Mouse (Mus musculus): Measurements from ENCODE around the gene Sirt2.

Gene Sirt2

GRCm38 (mm10) chr7:28799994-28800393 lies 33.5 kb downstream of the Sirt2 start:
- no peak for DNase-seq

DNA sequence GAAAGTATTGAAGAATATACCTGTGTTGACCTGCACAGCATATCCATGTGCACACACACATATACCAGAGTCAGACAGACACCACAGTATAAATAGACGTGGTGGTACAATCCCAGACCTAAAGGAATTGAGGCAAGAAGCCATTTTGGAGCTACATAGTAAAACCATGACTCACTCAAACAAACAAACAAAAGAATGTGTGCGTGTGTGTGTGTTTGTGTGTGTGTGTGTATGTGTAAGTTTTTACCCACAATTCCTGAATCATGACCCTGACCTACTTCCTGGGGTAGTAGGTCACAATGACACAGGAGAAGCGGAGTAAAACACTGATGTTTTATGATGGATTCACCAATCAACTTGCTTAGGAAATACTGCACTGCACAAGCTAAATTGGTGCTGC lies 34.9 kb downstream of the Sirt2 start:
- DNase-seq = no peak

DNA sequence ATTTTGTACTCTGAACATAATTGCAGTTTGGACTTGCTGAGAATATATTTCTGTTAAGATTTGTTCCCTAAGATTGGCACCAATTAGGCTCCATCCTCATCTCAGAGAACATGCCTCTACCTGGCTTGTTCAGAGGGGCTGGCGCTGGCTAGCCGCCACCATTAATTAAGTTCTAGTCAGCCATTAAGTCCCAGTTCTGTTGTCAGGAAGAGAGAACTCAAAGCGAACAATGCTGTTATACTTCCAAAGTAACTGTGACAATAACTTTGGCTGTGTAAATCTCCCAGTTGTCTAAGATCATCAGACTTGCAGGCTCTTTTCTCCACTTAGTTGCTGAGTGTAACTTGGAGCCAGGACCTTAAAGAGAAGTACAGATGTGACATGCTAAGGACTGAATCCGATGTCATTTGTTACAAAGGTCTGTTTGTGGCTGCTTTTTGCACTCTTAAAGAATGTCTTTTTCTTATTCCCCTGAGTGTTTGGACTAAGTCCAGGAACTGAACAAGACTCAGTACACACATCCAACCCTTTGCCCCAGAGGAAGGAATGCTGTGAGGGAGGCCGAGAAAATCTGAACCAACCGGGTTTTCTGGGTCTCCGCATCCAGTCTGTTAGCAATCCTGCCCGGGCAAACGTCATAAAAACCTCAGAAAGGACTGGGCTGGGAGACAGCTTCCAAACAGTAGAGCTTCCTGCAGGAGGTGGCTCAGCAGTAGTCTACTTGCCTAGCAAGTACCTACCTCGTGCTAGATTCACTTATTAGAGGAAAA lies 35.6 kb downstream of the Sirt2 start:
- DNase-seq = no peak

DNA sequence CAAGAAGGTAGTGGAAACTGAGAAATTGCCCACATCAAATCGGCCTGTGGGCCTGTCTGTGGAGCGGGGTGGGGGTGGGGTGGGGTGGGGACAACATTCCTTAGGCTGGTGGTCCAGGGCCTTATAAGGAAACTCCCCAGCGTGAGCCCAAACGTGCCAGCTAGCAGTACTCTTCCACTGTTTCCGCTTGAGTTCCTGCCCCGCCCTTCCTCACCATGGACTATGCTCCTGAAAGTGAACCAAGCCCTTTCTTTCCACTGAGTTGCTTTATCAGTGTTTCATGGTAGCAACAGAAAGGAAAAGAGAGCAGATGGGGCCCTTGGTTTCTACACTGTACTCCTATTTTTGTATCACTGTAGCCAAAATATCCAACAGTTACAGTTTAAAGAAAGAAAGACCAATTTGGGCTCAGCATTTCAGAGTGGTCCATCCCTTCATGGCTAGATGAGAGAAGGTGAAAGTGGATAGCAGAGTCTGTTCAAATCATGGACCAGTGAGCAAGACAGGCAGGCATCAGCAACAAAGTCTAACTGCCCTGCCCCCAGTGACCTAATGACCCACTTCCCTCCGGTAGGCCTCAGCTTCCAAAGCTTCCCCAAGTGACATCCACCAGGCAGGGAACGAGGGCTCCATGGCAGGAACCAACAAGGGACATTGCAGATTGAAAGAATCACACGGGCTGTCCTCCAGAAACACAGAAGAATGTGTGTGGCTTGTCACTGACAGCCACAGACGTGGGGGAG lies 36.5 kb downstream of the Sirt2 start:
- DNase-seq = no peak

GRCm38 (mm10) chr7:28803756-28804155 lies 37.2 kb downstream of the Sirt2 start:
- DNase-seq = no peak

GRCm38 (mm10) chr7:28806869-28807268 lies 40.3 kb downstream of the Sirt2 start:
- DNase-seq = no peak

GRCm38 (mm10) chr7:28807641-28808220 lies 41.2 kb downstream of the Sirt2 start:
- peak in 1 of 2 experiments; percentile 30 for DNase-seq

DNA sequence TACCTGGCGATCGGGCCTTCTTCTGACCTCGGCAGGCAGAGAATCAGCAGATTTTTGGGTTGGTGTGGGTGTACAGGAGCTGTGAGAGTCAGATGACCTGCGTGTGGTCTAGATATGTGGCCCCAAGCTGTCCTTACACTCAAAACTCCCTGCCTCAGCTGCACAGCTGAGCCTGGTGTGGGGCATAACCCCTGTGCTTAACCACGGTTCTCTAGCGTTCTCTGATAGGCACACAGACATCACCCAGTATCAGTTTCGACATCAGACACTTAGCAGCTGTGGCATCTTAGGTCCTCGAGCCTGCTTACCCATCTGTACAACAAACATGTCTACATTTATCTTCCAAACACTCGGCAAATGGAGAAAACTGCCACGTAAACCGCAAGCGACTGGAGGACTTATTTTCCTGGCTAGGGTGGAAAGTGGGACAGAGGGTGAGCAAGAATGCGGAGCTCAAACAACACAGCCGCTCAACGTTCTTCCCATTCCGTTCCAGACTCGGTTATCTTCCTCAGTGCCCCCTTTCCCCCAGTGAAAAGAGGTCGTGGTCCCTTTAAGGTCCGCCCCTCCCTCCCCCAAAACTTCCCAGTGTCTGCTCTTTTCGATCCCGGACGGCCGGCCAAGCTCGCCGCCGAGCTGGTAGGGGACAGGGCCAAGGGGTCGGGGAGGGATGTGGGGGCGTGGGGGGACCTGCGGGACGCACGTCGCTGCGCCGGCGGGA lies 41.8 kb downstream of the Sirt2 start, which contains the start of gene Hnrnpl:
Gene Hnrnpl, plus strand, starts transcription at position 321 of the 721 bp plus-strand sequence.
- peak in 1 of 2 experiments; percentile 27 for DNase-seq

- DNase-seq = peak; percentile 94 to 97
Observed at GRCm38 (mm10) chr7:28808957-28809393, 42.4 kb downstream of the Sirt2 start.

GRCm38 (mm10) chr7:28809401-28810089 lies 43.0 kb downstream of the Sirt2 start:
- DNase-seq = peak in 1 of 2 experiments; percentile 58

GRCm38 (mm10) chr7:28810107-28811066 lies 43.9 kb downstream of the Sirt2 start:
- peak; percentile 97 to 98 for DNase-seq

GRCm38 (mm10) chr7:28811228-28811627 lies 44.7 kb downstream of the Sirt2 start:
- DNase-seq = peak; percentile 87 to 94

GRCm38 (mm10) chr7:28811640-28812275 lies 45.2 kb downstream of the Sirt2 start:
- no peak for DNase-seq

DNA sequence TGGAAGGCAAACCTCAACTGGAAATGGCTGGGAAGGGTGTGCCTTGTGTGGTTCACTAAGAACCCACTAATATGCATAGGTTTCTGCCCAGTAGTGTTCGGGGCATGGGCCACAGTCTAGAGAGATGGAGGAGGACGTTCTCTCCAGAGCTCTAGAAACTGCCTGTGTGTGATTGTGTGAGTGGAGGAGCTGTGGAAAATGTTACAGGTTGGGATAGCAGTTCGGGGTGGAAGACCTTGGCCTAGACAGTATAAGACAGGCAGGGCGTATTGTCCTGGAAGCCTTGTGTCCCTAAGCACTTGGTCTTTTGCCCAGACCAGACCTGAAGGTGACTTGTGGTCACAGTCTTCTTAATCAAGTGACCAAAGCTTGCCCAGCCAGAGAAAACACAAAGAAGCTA lies 45.9 kb downstream of the Sirt2 start:
- no peak for DNase-seq

DNA sequence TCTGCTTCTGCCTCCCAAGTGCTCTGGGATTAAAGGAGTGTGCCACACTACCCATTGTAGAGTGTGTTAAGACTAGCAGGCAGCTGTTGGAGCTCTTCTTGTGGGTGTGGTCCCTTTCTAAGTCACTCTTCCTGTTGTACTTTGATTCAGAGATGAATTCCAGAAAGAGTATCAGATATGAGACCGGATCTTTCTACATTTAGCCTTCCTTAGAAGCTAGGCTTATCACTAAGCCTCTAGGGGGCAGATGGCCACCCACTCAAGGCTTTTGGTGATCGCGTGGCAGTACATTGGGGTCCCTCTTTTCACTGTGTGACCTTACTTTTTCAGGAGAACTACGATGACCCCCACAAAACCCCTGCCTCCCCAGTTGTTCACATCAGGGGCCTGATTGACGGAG lies 46.4 kb downstream of the Sirt2 start:
- DNase-seq = no peak

DNA sequence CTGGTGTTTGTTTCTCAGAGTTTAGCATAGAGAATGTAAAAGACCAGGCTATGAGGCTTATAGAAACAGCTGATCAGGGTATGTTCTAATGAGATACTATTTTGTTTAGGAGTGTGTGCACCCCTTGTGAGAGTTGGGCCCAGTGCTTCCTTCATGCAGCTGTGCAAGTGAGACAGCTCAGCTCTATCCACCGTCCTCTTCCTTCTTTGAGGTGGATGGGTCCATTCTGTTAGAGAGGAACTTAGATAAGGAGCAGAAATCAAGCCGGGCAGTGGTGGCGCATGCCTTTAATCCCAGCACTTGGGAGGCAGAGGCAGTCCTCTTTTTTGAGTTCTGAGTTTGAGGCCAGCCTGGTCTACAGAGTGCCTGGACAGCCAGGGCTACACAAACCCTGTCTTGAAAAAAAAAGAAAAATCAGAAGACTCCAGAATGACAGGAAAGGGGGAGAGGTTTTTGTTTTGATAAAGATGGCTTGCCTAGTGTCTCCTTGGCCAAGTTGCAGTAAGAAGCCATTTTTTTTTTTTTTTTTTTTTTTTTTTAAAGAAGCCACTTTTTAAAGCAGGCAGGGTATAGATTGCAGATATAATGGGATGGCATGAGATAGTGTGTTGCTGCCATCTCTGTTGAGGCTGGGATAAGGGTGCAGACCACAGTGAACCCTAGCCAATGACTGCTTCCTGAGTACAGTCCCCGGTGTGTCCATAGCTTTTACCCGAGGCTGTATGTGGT lies 47.9 kb downstream of the Sirt2 start:
- DNase-seq = no peak

- no peak for DNase-seq
Observed at GRCm38 (mm10) chr7:28815230-28815629, 48.7 kb downstream of the Sirt2 start.

- DNase-seq = no peak
Observed at GRCm38 (mm10) chr7:28816201-28816600, 49.7 kb downstream of the Sirt2 start.

DNA sequence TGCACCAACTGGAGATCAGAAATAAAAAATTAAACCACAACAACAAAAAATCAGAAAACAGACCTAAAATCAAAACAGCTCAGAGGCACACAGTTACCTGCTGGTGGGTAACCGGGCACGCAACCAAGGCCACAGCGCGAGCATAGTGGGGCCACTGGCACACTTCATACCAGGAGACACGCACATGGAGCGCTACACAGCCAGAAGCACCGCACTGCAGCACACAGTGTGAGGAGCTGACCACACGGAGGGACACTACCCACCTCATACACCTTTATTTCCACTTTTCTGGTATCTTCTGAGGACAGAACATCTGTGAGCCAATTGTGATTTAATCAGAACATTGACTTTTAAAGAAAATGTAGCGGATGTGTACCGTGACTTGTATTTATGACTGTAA lies 50.4 kb downstream of the Sirt2 start:
- DNase-seq = no peak

DNA sequence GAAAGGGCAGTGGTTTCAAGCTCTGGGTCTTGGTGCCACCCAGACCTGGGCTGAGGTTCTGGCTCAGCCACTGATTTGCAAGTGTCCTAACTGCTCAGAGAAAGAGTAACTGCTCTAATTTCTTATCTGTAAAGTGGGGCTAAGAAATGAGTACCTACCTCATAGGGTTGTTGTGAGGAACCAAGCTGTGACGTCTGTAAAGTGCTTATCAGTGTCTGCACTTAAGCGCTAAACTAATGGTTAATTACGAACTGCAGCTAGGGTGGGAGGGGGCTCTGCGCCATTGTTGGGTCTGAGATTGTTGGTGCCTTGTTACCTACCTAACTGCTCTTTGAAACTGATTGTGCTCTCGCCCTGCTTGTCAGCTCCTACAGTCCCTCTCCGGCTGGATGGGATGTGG lies 51.0 kb downstream of the Sirt2 start:
- DNase-seq = no peak
